Mouse (Mus musculus): ENCODE measurements around the gene Pla2g4e.

GRCm38 (mm10) chr2:120144390-120144789 is 100.7 kb downstream of the Pla2g4e start:
- TF ChIP-seq MAFK (IDR thresholded peaks at IDR 0.05; ENCODE audit: insufficient read depth, low read depth, low read length) = no peak
- TF ChIP-seq ZC3H11A (IDR thresholded peaks at IDR 0.05; ENCODE audit: borderline replicate concordance, low read depth, low read length) = no peak
- TF ChIP-seq ZNF384 (IDR thresholded peaks at IDR 0.05; ENCODE audit: low read depth, low read length) = no peak
- TF ChIP-seq HCFC1 (IDR thresholded peaks at IDR 0.05; ENCODE audit: borderline replicate concordance, insufficient read depth, low read length) = no peak
- TF ChIP-seq CHD2 (IDR thresholded peaks at IDR 0.05; ENCODE audit: low read depth, low read length) = no peak
